Mouse (Mus musculus): ENCODE measurements at regions not wholly inside any gene's neighbourhood (a gene's known extent, or its start where the extent isn't known, plus 50 kb on each side); places are given as distances from the start of the nearest gene placed in this dataset.

GRCm38 (mm10) chr15:25027865-25028264 lies 385.7 kb downstream of the Basp1 start:
- Histone ChIP-seq H3K27ac (no peak overlapping the region), H3K79me2 (replicated peaks; ENCODE audit: control insufficient read depth, insufficient read depth, low read length) (no peaks in the 10 kb centered on the region), H3K9ac (ENCODE audit: low read depth, low read length) (no peak overlapping the region), H3K4me3 (no peak overlapping the region), H3K27me3 (ENCODE audit: control insufficient read depth, insufficient read depth, low read length) (no peaks in the 10 kb centered on the region), H3K4me1 (ENCODE audit: control insufficient read depth, insufficient read depth, low read length) (no peaks in the 10 kb centered on the region), H3K36me3 (ENCODE audit: control insufficient read depth, insufficient read depth, low read length) (no peaks in the 10 kb centered on the region)
- 83% methylated on average over 8 of the region's 8 CpGs for WGBS
- TF ChIP-seq POLR2A (IDR thresholded peaks at IDR 0.05; ENCODE audit: insufficient read depth, low read depth, low read length): no peak
- no peak for TF ChIP-seq CTCF (IDR thresholded peaks at IDR 0.05)
- no peak for TF ChIP-seq EP300 (IDR thresholded peaks at IDR 0.05; ENCODE audit: insufficient read depth, low read depth, low read length)
- intact Hi-C loops (cut with DNase I): no loop called here
- no peak for DNase-seq

DNA sequence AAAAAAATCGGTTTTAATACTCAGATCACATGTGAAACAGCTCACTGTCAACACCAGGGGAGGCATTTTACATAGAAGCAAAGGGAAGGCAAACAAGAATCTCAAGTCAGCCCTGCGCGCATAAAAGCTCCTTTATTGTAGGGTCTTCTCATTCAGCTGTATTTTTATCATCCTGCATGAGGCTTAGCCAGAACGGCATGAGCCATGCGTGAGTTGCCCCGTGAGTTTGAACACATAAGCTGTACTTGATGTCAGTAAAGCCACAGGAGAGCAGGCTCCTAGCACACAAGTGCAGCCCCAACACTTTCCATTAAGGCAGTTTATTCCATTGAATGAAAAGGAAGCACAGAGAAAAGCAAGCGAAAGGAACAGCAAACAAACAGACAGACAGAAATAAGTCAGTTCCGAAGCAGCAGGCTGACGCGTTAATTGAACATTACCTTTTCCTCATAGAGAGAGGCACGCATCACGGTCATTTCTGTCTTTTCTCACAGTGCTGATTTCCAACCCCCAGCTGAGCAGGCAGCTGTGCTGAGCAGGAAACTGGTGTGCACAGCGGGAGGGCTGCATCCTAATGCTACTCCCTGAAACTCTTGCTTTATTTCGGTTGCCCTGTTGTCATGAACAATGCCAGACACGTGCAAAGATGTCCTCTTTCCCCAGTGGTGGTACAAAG lies 386.6 kb downstream of the Basp1 start:
- DNase-seq: no peak
- Histone ChIP-seq H3K4me3 (no peak overlapping the region), H3K4me1 (ENCODE audit: control insufficient read depth, insufficient read depth, low read length) (no peaks in the 10 kb centered on the region), H3K79me2 (replicated peaks; ENCODE audit: control insufficient read depth, insufficient read depth, low read length) (no peaks in the 10 kb centered on the region), H3K9ac (ENCODE audit: low read depth, low read length) (no peak overlapping the region), H3K36me3 (ENCODE audit: control insufficient read depth, insufficient read depth, low read length) (no peaks in the 10 kb centered on the region), H3K27me3 (ENCODE audit: control insufficient read depth, insufficient read depth, low read length) (no peaks in the 10 kb centered on the region), H3K27ac (no peak overlapping the region)
- TF ChIP-seq EP300 (IDR thresholded peaks at IDR 0.05; ENCODE audit: insufficient read depth, low read depth, low read length) (no peak), CTCF (IDR thresholded peaks at IDR 0.05) (no peak), POLR2A (IDR thresholded peaks at IDR 0.05; ENCODE audit: insufficient read depth, low read depth, low read length) (no peak)
- intact Hi-C loops (cut with DNase I): no loop called here
- 9% methylated on average over 15 of the region's 15 CpGs for whole genome bisulfite sequencing

GRCm38 (mm10) chr15:25026351-25026750 lies 387.2 kb downstream of the Basp1 start:
- Histone ChIP-seq H3K4me1 (ENCODE audit: control insufficient read depth, insufficient read depth, low read length) (no peaks in the 10 kb centered on the region), H3K4me3 (no peak overlapping the region), H3K27ac (no peak overlapping the region), H3K36me3 (ENCODE audit: control insufficient read depth, insufficient read depth, low read length) (no peaks in the 10 kb centered on the region), H3K9ac (ENCODE audit: low read depth, low read length) (no peak overlapping the region), H3K79me2 (replicated peaks; ENCODE audit: control insufficient read depth, insufficient read depth, low read length) (no peaks in the 10 kb centered on the region), H3K27me3 (ENCODE audit: control insufficient read depth, insufficient read depth, low read length) (no peaks in the 10 kb centered on the region)
- intact Hi-C loops (cut with DNase I): no loop called here
- no peak for DNase-seq
- WGBS: 76% methylated on average over 8 of the region's 8 CpGs
- no peak for TF ChIP-seq CTCF (IDR thresholded peaks at IDR 0.05)
- TF ChIP-seq POLR2A (IDR thresholded peaks at IDR 0.05; ENCODE audit: insufficient read depth, low read depth, low read length): no peak
- TF ChIP-seq EP300 (IDR thresholded peaks at IDR 0.05; ENCODE audit: insufficient read depth, low read depth, low read length): no peak

GRCm38 (mm10) chr15:25020916-25021315 lies 392.6 kb downstream of the Basp1 start:
- H3K27ac ChIP-seq: no peak overlapping the region
- WGBS: 46% methylated on average over 3 of the region's 3 CpGs
- no peaks in the 10 kb centered on the region for H3K27me3 ChIP-seq (ENCODE audit: control insufficient read depth, insufficient read depth, low read length)
- H3K4me3 ChIP-seq: no peak overlapping the region
- no peak overlapping the region for H3K9ac ChIP-seq (ENCODE audit: low read depth, low read length)
- intact Hi-C loops (cut with DNase I): no loop called here
- H3K36me3 ChIP-seq (ENCODE audit: control insufficient read depth, insufficient read depth, low read length): no peaks in the 10 kb centered on the region
- no peak for DNase-seq
- no peaks in the 10 kb centered on the region for H3K79me2 ChIP-seq (replicated peaks; ENCODE audit: control insufficient read depth, insufficient read depth, low read length)
- no peak for TF ChIP-seq POLR2A (IDR thresholded peaks at IDR 0.05; ENCODE audit: insufficient read depth, low read depth, low read length)
- no peak for TF ChIP-seq CTCF (IDR thresholded peaks at IDR 0.05)
- no peak for TF ChIP-seq EP300 (IDR thresholded peaks at IDR 0.05; ENCODE audit: insufficient read depth, low read depth, low read length)
- H3K4me1 ChIP-seq (ENCODE audit: control insufficient read depth, insufficient read depth, low read length): no peaks in the 10 kb centered on the region

DNA sequence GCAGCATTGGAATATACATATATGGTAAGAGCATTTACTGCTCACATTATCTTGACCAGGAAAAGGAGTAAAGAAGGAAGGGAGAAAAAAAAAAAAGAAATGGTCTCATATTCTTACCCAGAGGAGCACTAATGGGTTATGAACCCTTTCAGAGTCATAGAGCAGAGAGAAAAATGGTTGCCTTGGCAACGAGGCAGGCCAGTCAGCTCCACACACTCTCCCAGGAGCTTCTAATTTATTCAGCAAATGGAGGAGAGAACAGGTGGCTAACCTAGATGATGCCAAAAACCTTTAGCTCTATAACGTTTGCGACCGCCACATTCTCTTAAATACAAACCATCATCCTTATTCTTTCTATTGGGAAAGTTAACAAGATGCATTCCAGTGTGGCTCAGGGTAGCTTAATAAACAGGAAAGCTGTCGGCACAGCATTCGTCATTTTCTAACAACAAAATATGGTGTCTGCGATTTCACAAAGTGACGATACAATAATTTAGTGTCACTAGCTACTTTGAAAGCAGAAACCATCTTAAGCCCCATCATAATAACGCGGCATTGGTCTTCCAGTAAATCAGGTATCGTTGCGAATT lies 394.1 kb downstream of the Basp1 start:
- TF ChIP-seq EP300 (IDR thresholded peaks at IDR 0.05; ENCODE audit: insufficient read depth, low read depth, low read length) (no peak), POLR2A (IDR thresholded peaks at IDR 0.05; ENCODE audit: insufficient read depth, low read depth, low read length) (no peak), CTCF (IDR thresholded peaks at IDR 0.05) (no peak)
- WGBS: 89% methylated on average over 12 of the region's 12 CpGs

GRCm38 (mm10) chr15:25018937-25019336 lies 394.6 kb downstream of the Basp1 start:
- H3K9ac ChIP-seq (ENCODE audit: low read depth, low read length): no peak overlapping the region
- no peak overlapping the region for H3K4me3 ChIP-seq
- H3K4me1 ChIP-seq (ENCODE audit: control insufficient read depth, insufficient read depth, low read length): no peaks in the 10 kb centered on the region
- intact Hi-C loops (cut with DNase I): no loop called here
- no peak for TF ChIP-seq POLR2A (IDR thresholded peaks at IDR 0.05; ENCODE audit: insufficient read depth, low read depth, low read length)
- no peak for TF ChIP-seq EP300 (IDR thresholded peaks at IDR 0.05; ENCODE audit: insufficient read depth, low read depth, low read length)
- no peak for TF ChIP-seq CTCF (IDR thresholded peaks at IDR 0.05)
- no peaks in the 10 kb centered on the region for H3K27me3 ChIP-seq (ENCODE audit: control insufficient read depth, insufficient read depth, low read length)
- no peaks in the 10 kb centered on the region for H3K36me3 ChIP-seq (ENCODE audit: control insufficient read depth, insufficient read depth, low read length)
- no peaks in the 10 kb centered on the region for H3K79me2 ChIP-seq (replicated peaks; ENCODE audit: control insufficient read depth, insufficient read depth, low read length)
- no peak for DNase-seq
- WGBS: 70% methylated on average over 3 of the region's 3 CpGs
- no peak overlapping the region for H3K27ac ChIP-seq

More for the DNA sequence above, 394.1 kb downstream of the Basp1 start:
- intact Hi-C loops (cut with DNase I): no loop called here
- Histone ChIP-seq H3K4me1 (ENCODE audit: control insufficient read depth, insufficient read depth, low read length) (no peaks in the 10 kb centered on the region), H3K27me3 (ENCODE audit: control insufficient read depth, insufficient read depth, low read length) (no peaks in the 10 kb centered on the region), H3K36me3 (ENCODE audit: control insufficient read depth, insufficient read depth, low read length) (no peaks in the 10 kb centered on the region), H3K4me3 (no peak overlapping the region), H3K27ac (no peak overlapping the region), H3K9ac (ENCODE audit: low read depth, low read length) (no peak overlapping the region), H3K79me2 (replicated peaks; ENCODE audit: control insufficient read depth, insufficient read depth, low read length) (no peaks in the 10 kb centered on the region)
- DNase-seq: no peak
